Mouse (Mus musculus) spleen, adult 12 weeks (tissue): ENCODE measurements around the gene Rab3b.
"Not testable (repeated sequence)": the region's sequence is repeated elsewhere in the genome, so short reads cannot be mapped to it uniquely, and the experiment has no call there.

Source experiments
- DNase-seq: peaks from one replicate; pipeline ENCODE4 v3.0.0; 2022; ENCODE audit warnings: low spot score

Rab3b gene

DNA sequence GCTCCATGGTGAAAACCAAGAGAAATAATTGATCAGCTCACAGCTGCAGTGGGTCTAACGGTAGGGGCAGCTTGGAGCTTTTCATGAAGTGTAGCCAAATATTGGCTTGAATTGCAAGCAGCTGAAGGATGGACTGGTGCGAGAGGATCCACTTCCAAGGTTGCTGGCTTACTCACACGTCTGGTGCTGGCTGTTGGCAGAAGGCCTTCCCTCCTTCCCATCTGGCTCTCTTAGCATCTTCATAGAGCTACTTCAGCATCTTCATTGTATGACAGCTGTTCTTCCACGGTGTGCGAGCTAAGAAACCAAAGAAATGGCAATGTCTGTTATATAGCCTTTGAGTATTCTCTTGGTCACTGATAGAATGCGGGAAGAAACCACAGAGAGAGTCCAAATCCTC lies 12.0 kb downstream of the Rab3b start:
- no peak for DNase-seq

DNA sequence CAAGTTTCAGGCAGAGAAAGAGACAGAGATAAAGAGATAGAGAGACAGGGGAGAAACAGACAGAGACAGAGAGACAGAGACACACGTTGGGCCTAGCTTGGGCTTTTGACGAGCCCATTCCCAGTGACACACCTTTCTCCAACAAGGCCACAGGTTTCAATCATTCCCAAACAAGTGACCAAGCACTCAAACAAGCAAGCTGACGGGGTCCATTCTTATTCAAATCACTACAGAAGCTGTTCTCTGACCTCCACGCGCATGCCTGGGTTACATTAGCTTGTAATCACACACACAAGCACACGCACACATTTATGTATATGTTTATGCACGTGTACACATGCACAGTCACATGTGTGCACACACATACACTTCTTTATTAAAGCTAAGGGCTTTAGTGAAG lies 21.6 kb downstream of the Rab3b start:
- no peak for DNase-seq

DNA sequence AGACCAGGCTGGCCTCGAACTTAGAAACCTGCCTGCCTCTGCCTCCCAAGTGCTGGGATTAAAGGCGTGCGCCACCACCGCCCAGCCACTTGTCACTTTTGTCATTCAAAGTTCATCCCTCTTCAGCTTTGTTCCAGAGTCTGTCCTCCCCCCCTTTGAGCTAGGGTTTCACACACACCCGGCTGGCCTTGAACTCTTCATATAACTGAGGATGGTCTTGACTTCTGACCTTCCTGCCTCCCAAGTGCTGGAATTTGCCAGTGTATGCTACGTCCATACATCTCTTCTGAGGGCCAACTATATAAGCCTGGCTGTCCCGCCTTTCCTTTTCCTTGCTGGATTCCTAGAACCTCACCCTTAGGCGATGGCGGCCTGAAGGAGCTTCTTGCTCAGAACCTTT lies 24.0 kb downstream of the Rab3b start:
- no peak for DNase-seq

DNA sequence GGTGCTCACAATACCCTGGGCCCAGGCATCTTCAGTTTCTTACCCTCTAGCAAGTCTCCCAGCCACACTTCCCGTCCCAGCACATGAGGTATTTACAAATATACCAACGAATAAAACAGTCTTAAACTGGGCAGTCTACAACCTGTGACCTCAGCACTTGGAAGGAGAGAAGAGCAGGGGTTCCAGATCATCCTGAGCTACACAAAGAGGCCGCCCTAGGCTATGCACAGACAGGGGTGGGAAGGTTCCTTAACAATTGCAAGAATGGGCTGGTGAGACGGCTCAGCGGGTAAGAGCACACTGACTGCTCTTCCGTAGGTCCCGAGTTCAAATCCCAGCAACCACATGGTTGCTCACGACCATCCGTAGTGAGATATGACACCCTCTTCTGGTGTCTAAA lies 24.5 kb downstream of the Rab3b start:
- DNase-seq, result no peak

DNA sequence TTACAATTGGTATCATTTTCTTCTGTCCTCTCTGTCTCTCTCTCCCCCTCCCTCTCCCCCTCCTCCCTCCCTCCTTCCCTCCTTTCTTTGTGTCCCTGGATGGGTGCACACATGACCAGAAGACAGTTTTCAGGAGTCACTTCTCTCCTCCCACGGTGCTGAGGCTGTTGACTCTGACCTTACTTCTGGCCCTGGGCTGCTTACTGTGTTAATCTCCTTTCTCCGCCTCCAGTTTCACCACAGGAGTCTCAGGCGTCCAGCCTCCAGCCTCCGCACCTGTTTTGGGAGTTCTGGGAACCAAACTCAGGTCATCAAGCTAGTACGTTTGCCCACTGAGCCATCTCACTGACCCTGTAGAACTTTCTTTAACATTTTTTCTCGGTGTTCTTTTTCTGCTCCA lies 25.2 kb downstream of the Rab3b start:
- no peak for DNase-seq

GRCm38 (mm10) chr4:108904790-108905189 lies 25.9 kb downstream of the Rab3b start:
- no peak for DNase-seq

DNA sequence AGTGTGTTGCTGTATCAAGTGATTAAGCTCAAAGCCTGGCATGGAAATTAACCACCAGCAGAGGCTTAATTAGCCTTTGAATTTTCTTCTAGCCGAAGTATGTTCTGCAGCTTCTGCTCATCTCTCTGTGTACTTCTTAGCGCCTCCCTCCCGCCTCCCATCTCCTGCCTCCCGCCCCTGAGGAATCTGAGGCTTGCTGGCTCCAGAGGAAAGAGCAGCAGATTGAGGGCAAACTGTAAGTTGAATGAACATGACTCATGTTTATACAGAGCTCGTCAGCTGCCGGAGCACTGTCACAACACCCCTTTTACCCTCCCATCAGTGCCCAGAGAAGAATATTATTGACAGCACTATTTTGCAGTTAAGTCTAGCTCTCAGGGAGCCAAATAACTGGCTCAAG lies 27.0 kb downstream of the Rab3b start:
- no peak for DNase-seq

DNA sequence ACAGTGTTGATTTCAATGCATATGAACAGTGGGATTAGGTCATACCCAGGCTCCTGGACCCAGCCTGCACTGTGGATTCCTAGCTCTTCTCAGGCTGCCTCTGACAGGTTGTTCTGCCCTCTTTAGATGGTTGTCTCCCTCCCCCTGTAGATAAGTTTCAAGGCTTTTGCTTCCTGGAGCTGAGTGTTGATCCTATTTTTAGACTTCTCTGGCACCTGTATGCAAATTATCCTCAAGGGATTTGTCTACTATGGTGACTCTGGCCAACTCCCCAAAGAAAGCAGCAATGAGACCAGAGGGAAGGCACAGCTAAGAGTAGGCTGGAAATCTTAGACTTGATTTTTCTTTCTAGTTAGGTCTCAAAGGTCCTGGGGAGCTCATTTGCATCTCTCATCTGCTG lies 28.6 kb downstream of the Rab3b start:
- DNase-seq, result no peak

GRCm38 (mm10) chr4:108909872-108910425 lies 31.1 kb downstream of the Rab3b start:
- no peak for DNase-seq

DNA sequence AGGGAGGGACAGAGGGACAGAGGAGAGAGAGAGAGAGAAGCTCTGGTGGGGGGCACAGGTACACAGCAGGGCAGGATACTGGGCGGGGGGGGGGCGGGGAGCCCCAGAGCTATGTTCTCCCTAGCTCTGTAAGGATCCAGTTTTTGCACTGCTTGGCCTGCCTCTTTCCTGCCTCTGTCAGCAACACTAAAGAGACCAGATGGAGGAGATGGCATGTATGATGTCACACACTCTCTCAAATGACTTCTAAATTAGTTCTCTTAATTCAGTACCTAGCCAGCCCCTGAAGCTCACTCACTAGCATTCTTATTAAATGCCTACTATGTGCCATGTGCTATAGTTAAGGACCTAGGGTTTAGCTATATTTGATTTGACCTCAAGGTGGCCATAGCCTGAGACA lies 33.0 kb downstream of the Rab3b start:
- no peak for DNase-seq

GRCm38 (mm10) chr4:108913180-108913579 lies 34.3 kb downstream of the Rab3b start:
- no peak for DNase-seq

DNA sequence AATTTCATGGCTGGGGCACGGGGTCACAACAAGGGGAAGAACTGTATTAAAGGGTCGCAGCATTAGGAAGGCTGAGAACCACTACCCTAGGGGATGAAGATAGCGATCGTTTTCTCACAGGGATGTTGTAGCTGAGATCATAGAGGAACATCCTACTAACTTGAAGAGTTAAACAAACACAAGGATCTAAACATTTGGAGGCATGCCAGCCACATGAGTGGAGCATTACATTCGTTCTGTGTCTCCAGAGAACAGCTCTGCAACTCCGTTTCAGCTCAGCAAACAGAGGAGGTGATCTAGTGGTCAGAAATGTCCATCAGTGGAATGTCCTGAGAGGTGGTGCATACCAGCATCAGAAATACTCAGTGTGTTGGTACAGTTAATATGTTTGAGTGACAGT lies 35.5 kb downstream of the Rab3b start:
- no peak for DNase-seq

DNA sequence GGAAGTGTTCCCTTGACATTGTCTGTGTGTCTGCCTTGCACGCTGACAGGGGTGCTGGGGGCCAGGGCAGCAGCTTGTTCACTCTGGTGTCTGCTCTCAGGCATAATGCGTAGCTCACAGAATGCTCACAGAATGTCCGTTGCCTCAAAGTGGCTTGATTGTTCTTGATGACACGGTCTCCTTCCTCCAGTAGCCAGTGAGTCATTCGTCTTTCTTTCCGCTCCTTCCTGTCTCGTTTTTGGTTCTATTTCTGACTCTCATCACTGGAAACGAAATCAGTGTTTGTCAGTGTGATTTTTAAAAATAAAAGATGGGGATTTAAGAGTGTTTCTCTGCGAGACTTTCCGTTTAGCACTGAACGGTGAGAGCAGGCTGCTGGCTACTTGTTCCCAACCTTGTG lies 36.2 kb downstream of the Rab3b start:
- DNase-seq, result no peak

- no peak for DNase-seq
Observed at GRCm38 (mm10) chr4:108917654-108918053, 38.8 kb downstream of the Rab3b start.

DNA sequence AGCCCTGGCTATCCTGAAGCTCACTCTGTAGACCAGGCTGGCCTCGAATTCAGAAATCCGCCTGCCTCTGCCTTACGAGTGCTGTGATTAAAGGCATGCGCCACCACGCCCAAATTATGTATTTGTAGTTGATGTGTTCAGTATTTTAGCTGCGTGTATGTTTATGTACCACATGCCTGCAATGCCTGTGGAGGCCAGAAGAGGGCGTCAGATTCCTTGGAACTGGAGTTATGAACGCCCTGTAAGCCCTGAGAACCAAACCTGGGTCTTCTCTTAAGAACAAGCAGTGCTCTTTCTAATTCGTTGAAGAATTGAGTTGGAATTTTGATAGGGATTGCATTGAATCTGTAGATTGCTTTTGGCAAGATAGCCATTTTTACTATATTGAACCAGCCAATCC lies 49.1 kb downstream of the Rab3b start:
- not testable (repeated sequence) for DNase-seq

- DNase-seq, result no peak
Observed at GRCm38 (mm10) chr4:108933163-108933562, 54.3 kb downstream of the Rab3b start.

DNA sequence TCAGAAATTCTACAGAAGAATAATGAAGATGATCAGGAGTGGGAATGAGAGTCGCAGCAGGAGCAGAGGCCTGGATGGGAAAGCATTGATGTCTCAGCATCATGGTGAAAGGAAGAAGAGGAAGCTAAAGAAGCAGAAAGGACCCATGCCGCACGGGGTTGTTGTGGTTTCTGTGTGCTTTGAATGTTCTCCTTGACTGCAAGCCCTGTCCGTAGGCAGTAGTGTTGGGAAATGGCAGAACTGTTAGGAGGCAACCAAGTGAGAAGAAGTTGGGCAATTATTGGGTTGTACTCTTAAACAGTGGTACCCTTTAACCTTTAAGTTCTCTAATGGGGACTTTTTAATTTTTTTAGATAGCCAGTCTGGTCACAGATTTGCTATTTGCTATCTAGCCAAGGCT lies 56.0 kb downstream of the Rab3b start:
- no peak for DNase-seq

GRCm38 (mm10) chr4:108937848-108938771 lies 59.2 kb downstream of the Rab3b start:
- no peak for DNase-seq

DNA sequence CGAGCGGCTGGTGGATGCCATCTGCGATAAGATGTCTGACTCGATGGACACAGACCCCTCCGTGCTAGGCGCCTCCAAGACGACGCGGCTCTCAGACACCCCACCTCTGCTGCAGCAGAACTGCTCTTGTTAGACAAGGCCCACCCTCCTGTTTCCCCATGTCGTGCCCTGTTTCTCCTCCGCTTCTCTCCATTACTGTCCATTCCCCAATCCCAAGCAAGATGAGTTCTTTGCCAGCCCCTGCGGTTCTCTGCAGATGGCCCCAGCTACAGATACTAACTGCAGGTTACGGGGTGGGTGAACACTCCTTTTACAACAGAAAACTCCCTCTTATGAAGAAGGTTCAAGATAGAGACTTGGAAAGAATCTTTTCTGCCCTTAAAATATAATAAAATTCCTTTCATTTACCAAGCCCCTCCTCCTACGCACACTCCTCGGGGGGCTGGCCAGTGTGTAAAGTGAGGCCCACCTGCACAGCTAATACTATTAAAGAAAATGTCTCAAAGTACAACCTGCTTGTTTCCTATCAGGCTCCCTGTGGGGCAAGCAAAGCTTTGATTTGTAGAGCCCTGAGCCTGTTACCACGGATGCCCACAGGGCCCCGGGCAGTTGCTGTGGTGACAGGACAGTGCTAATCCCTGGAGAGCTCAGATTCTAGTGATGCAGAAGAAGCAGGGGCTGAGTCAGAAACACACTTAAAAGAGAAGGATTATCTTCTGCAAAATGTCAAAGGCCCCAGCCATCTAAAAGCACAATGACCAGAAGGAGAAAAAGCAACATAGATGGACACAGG lies 62.0 kb downstream of the Rab3b start:
- no peak for DNase-seq

DNA sequence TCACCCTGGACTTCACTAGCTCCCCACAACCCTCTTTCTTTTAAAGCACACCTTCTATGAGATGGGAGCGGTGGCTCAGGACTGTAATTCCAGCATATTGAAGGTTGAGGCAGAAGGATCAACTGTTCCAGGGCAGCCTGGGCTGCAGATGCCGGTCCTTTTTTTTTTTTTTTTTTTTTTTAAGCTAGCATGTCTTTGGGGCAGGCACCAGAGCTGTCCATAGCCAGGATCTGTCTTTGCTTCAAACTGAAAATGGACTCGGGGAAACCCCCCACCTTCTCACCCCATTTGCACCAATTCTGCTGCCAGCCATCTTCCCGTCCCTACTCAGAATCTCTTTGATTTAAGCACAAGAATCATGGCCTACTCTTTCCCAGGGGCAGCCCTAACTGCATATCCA lies 63.3 kb downstream of the Rab3b start:
- DNase-seq, result no peak

DNA sequence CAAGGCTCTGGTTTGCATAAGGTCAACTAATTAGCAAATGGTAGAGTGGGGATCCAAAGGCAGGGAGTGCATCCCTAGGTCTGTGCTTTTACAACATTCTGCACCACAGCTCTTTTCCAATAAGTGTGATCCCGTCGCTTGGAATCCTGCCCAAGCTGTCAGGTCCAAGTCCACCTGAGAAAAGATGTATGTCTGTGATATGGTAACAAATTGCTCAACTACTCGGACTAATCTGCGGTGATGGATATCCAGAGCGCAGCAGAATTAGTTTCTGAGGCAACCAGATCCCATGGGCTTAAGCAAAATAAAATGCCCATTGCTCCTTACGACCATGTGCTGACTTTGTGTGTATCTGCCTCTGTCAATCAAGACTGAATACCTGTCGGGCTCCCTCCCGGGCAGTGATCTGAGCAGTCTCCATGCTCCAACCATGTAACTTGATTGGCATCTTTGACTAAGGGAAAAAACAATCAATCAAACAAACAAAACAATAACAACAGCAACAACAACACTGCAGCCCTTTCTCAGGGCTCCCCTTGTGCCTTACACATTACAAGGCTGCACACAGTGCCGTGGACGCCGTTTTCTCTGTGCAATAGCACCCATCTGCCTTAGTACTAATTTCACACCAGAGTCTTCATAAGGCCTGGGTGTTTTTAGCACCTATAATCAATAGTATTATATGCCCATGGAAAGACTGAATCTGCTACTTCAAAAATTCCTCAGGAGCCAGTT lies 64.3 kb downstream of the Rab3b start:
- no peak for DNase-seq

DNA sequence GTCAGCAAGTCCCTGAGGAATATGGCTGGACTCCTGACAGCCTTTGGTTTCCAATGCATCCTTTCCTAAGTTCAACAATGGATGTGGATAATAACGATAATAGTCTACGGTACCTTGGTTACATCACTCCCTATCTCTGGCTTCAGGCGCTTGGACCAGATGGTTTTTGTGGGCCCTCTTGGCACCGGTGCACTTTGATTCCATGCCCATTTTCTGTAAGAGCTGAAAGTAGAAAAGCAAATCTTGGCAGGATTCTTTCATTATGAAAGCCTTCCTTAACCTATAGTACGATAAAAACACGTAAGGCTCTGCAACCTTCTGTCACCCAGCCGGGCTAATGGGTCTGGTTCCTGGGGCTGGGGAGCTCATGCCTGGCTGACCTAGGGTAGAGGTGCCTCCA lies 70.3 kb downstream of the Rab3b start:
- no peak for DNase-seq
